ENCODE assay signal across 23 mouse cellular contexts in genomic region chr8:111282093-111282492, GRCm38 (mm10). TPM values are rescaled to one million over a fixed set of nuclear protein-coding genes. Genes with fewer than 3 reads are reported as not detected.
DNase-seq lines count a peak whose midpoint lies in the region; ATAC-seq and TF ChIP-seq lines count a peak whose summit lies in the region.
"Had no signal": no experiment of that assay in that cellular context is flagged by ENCODE, and none has a peak within 500 bp of the region (broad histone marks: within the 10 kb centered on the region; RNA-seq: fewer than 3 reads in every experiment).

No protein-coding gene starts in this region.

- H3K4me2 ChIP-seq in embryonic facial prominence, embryonic 14.5 days (ENCODE audit: low read depth, low read length), result no peak overlapping the region
- H3K4me2 ChIP-seq in forebrain, embryonic 12.5 days, result no peak overlapping the region
- H3K4me2 ChIP-seq: embryonic facial prominence, embryonic 12.5 days; embryonic facial prominence, embryonic 15.5 days; forebrain, embryonic 13.5 days; forebrain, embryonic 15.5 days had no signal

- H3K27ac ChIP-seq in ES-Bruce4 (ENCODE audit: insufficient read depth, low read length), result peak overlapping the region; percentile 61
- no peak overlapping the region; the same call in 1 of the 2 replicates for H3K27ac ChIP-seq in embryonic facial prominence, embryonic 14.5 days (replicated peaks; ENCODE audit: low read depth, low read length)
- H3K27ac ChIP-seq in forebrain, embryonic 12.5 days, result no peak overlapping the region
- H3K27ac ChIP-seq: embryonic facial prominence, embryonic 15.5 days; forebrain, embryonic 13.5 days; forebrain, embryonic 15.5 days had no signal

- peaks cover 87% of the 10 kb centered on the region for H3K36me3 ChIP-seq in ES-Bruce4 (ENCODE audit: control insufficient read depth, insufficient read depth, low read length, poor library complexity, severe bottlenecking)
- peaks cover 92% of the 10 kb centered on the region for H3K36me3 ChIP-seq in embryonic facial prominence, embryonic 14.5 days (ENCODE audit: control insufficient read depth, insufficient read depth, low read length)
- peaks cover 84% of the 10 kb centered on the region for H3K36me3 ChIP-seq in forebrain, embryonic 12.5 days (replicated peaks)

- intact Hi-C loops in gastrocnemius, postnatal 36 days (cut with DNase I), result no loop called here

- H3K9me3 ChIP-seq in ES-Bruce4 (replicated peaks; ENCODE audit: control insufficient read depth, insufficient read depth, low read length, poor library complexity, severe bottlenecking), result no peaks in the 10 kb centered on the region
- H3K9me3 ChIP-seq in embryonic facial prominence, embryonic 14.5 days (ENCODE audit: control insufficient read depth, low read length), result no peaks in the 10 kb centered on the region
- H3K9me3 ChIP-seq in forebrain, embryonic 12.5 days, result no peaks in the 10 kb centered on the region
- H3K9me3 ChIP-seq: embryonic facial prominence, embryonic 12.5 days; embryonic facial prominence, embryonic 15.5 days; forebrain, embryonic 13.5 days; forebrain, embryonic 15.5 days; G1E had no signal

- DNase-seq in embryonic facial prominence, embryonic 14.5 days (ENCODE audit: low spot score), result peak; percentile 64
- peak; percentile 23 for DNase-seq in forelimb bud, embryonic 11.5 days (ENCODE audit: low read depth, low spot score)
- DNase-seq in gastrocnemius, postnatal 36 days, result no peak
- no peak for DNase-seq in urinary bladder, postnatal 36 days (ENCODE audit: low spot score in 2 of 2)
- DNase-seq: adrenal gland, adult 8-10 months; adrenal gland, postnatal 14 days; adrenal gland, postnatal 36 days; cerebellum, adult 11-12 months; cerebellum, adult 2 months; cerebellum, adult 9-10 months; cerebellum, postnatal 10 days; cerebellum, postnatal 25 days; forebrain, postnatal 0 days had no signal

- TF ChIP-seq EP300 in ES-Bruce4 (IDR thresholded peaks at IDR 0.05; ENCODE audit: insufficient read depth, low read depth, low read length), result no peak

- no peaks in the 10 kb centered on the region for H3K27me3 ChIP-seq in ES-Bruce4 (ENCODE audit: control insufficient read depth, insufficient read depth, low read length, poor library complexity, severe bottlenecking)
- H3K27me3 ChIP-seq in embryonic facial prominence, embryonic 14.5 days (replicated peaks; ENCODE audit: control insufficient read depth, insufficient read depth, low read length), result no peaks in the 10 kb centered on the region
- H3K27me3 ChIP-seq in forebrain, embryonic 12.5 days, result no peaks in the 10 kb centered on the region
- H3K27me3 ChIP-seq: embryonic facial prominence, embryonic 12.5 days; embryonic facial prominence, embryonic 15.5 days; forebrain, embryonic 13.5 days; forebrain, embryonic 15.5 days; Patski had no signal

- ATAC-seq in embryonic facial prominence, embryonic 14.5 days (ENCODE audit: low read depth), result no peak
- no peak for ATAC-seq in forebrain, embryonic 12.5 days (ENCODE audit: low FRiP score)
- ATAC-seq: activated CD4-positive, CD25-positive, alpha-beta regulatory T cell, adult 4 months; forebrain, embryonic 13.5 days; forebrain, embryonic 15.5 days; forebrain, postnatal 0 days; Patski had no signal

- TF ChIP-seq POLR2A in ES-Bruce4 (IDR thresholded peaks at IDR 0.05; ENCODE audit: insufficient read depth, low read length), result no peak

- H3K4me3 ChIP-seq in ES-Bruce4 (ENCODE audit: low read depth, low read length), result no peak overlapping the region
- no peak overlapping the region for H3K4me3 ChIP-seq in embryonic facial prominence, embryonic 14.5 days (ENCODE audit: low read depth, low read length)
- H3K4me3 ChIP-seq in forebrain, embryonic 12.5 days (replicated peaks), result no peak overlapping the region
- H3K4me3 ChIP-seq: embryonic facial prominence, embryonic 12.5 days; embryonic facial prominence, embryonic 15.5 days; erythroblast, embryonic 14.5 days; forebrain, embryonic 13.5 days; forebrain, embryonic 15.5 days had no signal

- WGBS in embryonic facial prominence, embryonic 14.5 days, result 77% methylated on average over 3 of the region's 3 CpGs
- WGBS in forebrain, embryonic 12.5 days, result 89% methylated on average over 3 of the region's 3 CpGs

- H3K4me1 ChIP-seq in ES-Bruce4 (ENCODE audit: control insufficient read depth, insufficient read depth, low read length), result no peaks in the 10 kb centered on the region
- H3K4me1 ChIP-seq in embryonic facial prominence, embryonic 14.5 days (ENCODE audit: control insufficient read depth, insufficient read depth, low read length), result no peaks in the 10 kb centered on the region
- no peaks in the 10 kb centered on the region for H3K4me1 ChIP-seq in forebrain, embryonic 12.5 days
- H3K4me1 ChIP-seq: embryonic facial prominence, embryonic 12.5 days; embryonic facial prominence, embryonic 15.5 days; forebrain, embryonic 13.5 days; forebrain, embryonic 15.5 days had no signal

- TF ChIP-seq CTCF in ES-Bruce4 (IDR thresholded peaks at IDR 0.05; ENCODE audit: low read depth, low read length), result no peak

- no peak overlapping the region for H3K9ac ChIP-seq in ES-Bruce4 (ENCODE audit: low read depth, poor library complexity, severe bottlenecking)
- H3K9ac ChIP-seq in embryonic facial prominence, embryonic 14.5 days (ENCODE audit: low read depth, low read length), result no peak overlapping the region
- no peak overlapping the region for H3K9ac ChIP-seq in forebrain, embryonic 12.5 days
- H3K9ac ChIP-seq: embryonic facial prominence, embryonic 12.5 days; embryonic facial prominence, embryonic 15.5 days; forebrain, embryonic 13.5 days; forebrain, embryonic 15.5 days; forebrain, postnatal 0 days had no signal

RNA-seq across cellular contexts. Expression of gene Rfwd3, which starts 17.9 kb away (rescaled TPM):
- polyA plus RNA-seq in ES-Bruce4 (2011; ENCODE audit: insufficient read depth, insufficient read length, low read depth, missing spikeins), result 76.1 and 80.6 TPM in 2 replicates
- 42.1 and 46.9 TPM in 2 replicates for polyA plus RNA-seq in embryonic facial prominence, embryonic 14.5 days (2014; fragmentation: Nextera tagmentation; extraction: Ambion mirVana)
- polyA plus RNA-seq in forebrain, embryonic 12.5 days (2016; fragmentation: Nextera tagmentation; extraction: Ambion mirVana), result 76.5 and 78.3 TPM in 2 replicates
- 1 to 10 TPM; 3.4 to 4.9 TPM for total RNA-seq in gastrocnemius, postnatal 36 days (2021)

RNA-seq across cellular contexts. Expression of gene Glg1, which starts 23.1 kb away (rescaled TPM):
- polyA plus RNA-seq in ES-Bruce4 (2011; ENCODE audit: insufficient read depth, insufficient read length, low read depth, missing spikeins), result 76.3 and 78.3 TPM in 2 replicates
- polyA plus RNA-seq in embryonic facial prominence, embryonic 14.5 days (2014; fragmentation: Nextera tagmentation; extraction: Ambion mirVana), result 103 and 104 TPM in 2 replicates
- 83.6 and 89.6 TPM in 2 replicates for polyA plus RNA-seq in forebrain, embryonic 12.5 days (2016; fragmentation: Nextera tagmentation; extraction: Ambion mirVana)
- total RNA-seq in gastrocnemius, postnatal 36 days (2021), result 10 to 100 TPM; 33.4 to 34.0 TPM

RNA-seq across cellular contexts. Expression of gene Mlkl, which starts 55.9 kb away (rescaled TPM):
- 0.61 and 1.3 TPM in 2 replicates for polyA plus RNA-seq in ES-Bruce4 (2011; ENCODE audit: insufficient read depth, insufficient read length, low read depth, missing spikeins)
- 1.2 and 2.5 TPM in 2 replicates for polyA plus RNA-seq in embryonic facial prominence, embryonic 14.5 days (2014; fragmentation: Nextera tagmentation; extraction: Ambion mirVana)
- 0.45 TPM in 1 of 2 replicates, not detected in the other for polyA plus RNA-seq in forebrain, embryonic 12.5 days (2016; fragmentation: Nextera tagmentation; extraction: Ambion mirVana)
- under 1 TPM; 0.44 to 0.92 TPM for total RNA-seq in gastrocnemius, postnatal 36 days (2021)
- total RNA-seq: G1E had no signal
- polyA plus RNA-seq: G1E had no signal

Comparison
In these comparisons a context has a peak if more than half of its experiments do, and no peak if none do; other contexts are left out.
1. DNase-seq: peak in embryonic facial prominence, embryonic 14.5 days (single experiment) and forelimb bud, embryonic 11.5 days (single experiment); none in gastrocnemius, postnatal 36 days (0 of 2) and urinary bladder, postnatal 36 days (0 of 2).